Mouse (Mus musculus) lung, embryonic 14.5 days (tissue): ENCODE results near the gene Pde1b. TPM values are rescaled to one million over a fixed set of nuclear protein-coding genes. Genes with fewer than 3 reads are reported as not detected.
A peak's percentile ranks its signal among the peaks of the same experiment; 100 is the strongest.

ENCODE experiments used
- ATAC-seq: fragments of 200-750 bp; cut with Nextera tagmentation; 2 replicates; pipeline ENCODE4 v1.8.0; 2017; ENCODE audit warnings: mild to moderate bottlenecking, moderate TSS enrichment, moderate library complexity; ENCODE audit not compliant: insufficient read depth
- DNase-seq: peaks from one replicate; pipeline ENCODE4 v3.0.0-alpha.2; 2015
- H3K27ac ChIP-seq: fragments of 300-500 bp; sonication (generic); 2 replicates; pipeline ENCODE4 v1.5.1; 2014; ENCODE audit warnings: low read depth, mild to moderate bottlenecking, moderate library complexity
- H3K27me3 ChIP-seq: fragments of 300-500 bp; sonication (generic); 2 replicates; pipeline ENCODE4 v1.6.1; 2014; ENCODE audit warnings: low read length, control low read depth; ENCODE audit not compliant: insufficient read depth
- H3K36me3 ChIP-seq: fragments of 300-500 bp; sonication (generic); 2 replicates; pipeline ENCODE4 v1.6.1; 2014; ENCODE audit warnings: control low read depth; ENCODE audit not compliant: insufficient read depth
- H3K4me1 ChIP-seq: fragments of 300-500 bp; sonication (generic); 2 replicates; pipeline ENCODE4 v1.6.1; 2014; ENCODE audit warnings: antibody characterized with exemption, control low read depth; ENCODE audit not compliant: insufficient read depth
- H3K4me2 ChIP-seq: fragments of 300-500 bp; sonication (generic); 2 replicates; pipeline ENCODE4 v1.6.1; 2014; ENCODE audit warnings: mild to moderate bottlenecking
- H3K4me3 ChIP-seq: fragments of 300-500 bp; sonication (generic); 2 replicates; pipeline ENCODE4 v1.5.1; 2014; ENCODE audit warnings: low read depth, low read length
- H3K9ac ChIP-seq: fragments of 300-500 bp; sonication (generic); 2 replicates; pipeline ENCODE4 v1.6.1; 2014
- H3K9me3 ChIP-seq: fragments of 300-500 bp; sonication (generic); 2 replicates; pipeline ENCODE4 v1.6.1; 2016; ENCODE audit warnings: low read depth, low read length, control low read depth
- CTCF ChIP-seq: IDR thresholded peaks from 2 replicates; pipeline ENCODE4 v1.5.1; 2016; ENCODE audit warnings: antibody characterized with exemption, low read depth
- WGBS: fragments of 180-500 bp; shearing (Covaris S2); extraction: QIAGEN DNeasy Blood & Tissue Kit; methylation state at CpG from one replicate; pipeline ENCODE4 v1.1.7; 2014; 5-methylcytosine and 5-hydroxymethylcytosine counted together
- polyA plus RNA-seq: library from polyadenylated mRNA; unstranded; fragments of >200 nt; fragmentation: Nextera tagmentation; extraction: Ambion mirVana; gene quantifications from 2 replicates; pipeline ENCODE4 v1.2.1, GENCODE M21; 2014

The Pde1b gene
- polyA plus RNA-seq, 1 experiment from 2014 or later = 2.5 TPM

GRCm38 (mm10) chr15:103488336-103488735, 14.5 kb upstream of the Pde1b start:
- 35% methylated on average over 4 of the region's 4 CpGs for WGBS
- no peak for TF ChIP-seq CTCF
- no peaks in the 10 kb centered on the region for H3K36me3 ChIP-seq
- H3K9ac ChIP-seq = no peak overlapping the region
- H3K4me3 ChIP-seq = no peak overlapping the region
- ATAC-seq (no peak), DNase-seq (no peak)
- no peaks in the 10 kb centered on the region for H3K9me3 ChIP-seq
- no peak overlapping the region for H3K4me2 ChIP-seq
- H3K27ac ChIP-seq = no peak overlapping the region
- H3K4me1 ChIP-seq = no peaks in the 10 kb centered on the region
- H3K27me3 ChIP-seq = no peaks in the 10 kb centered on the region

GRCm38 (mm10) chr15:103496204-103497140, 6.4 kb upstream of the Pde1b start:
- Histone ChIP-seq H3K4me1 (no peaks in the 10 kb centered on the region), H3K4me3 (no peak overlapping the region), H3K4me2 (no peak overlapping the region), H3K36me3 (no peaks in the 10 kb centered on the region), H3K27ac (no peak overlapping the region), H3K9me3 (no peaks in the 10 kb centered on the region), H3K9ac (no peak overlapping the region), H3K27me3 (no peaks in the 10 kb centered on the region)
- ATAC-seq (no peak), DNase-seq (no peak)
- 60% methylated on average over 10 of the region's 10 CpGs for WGBS
- TF ChIP-seq CTCF = no peak

- Histone ChIP-seq H3K36me3 (no peaks in the 10 kb centered on the region), H3K27ac (no peak overlapping the region), H3K4me3 (no peak overlapping the region), H3K4me2 (no peak overlapping the region), H3K9me3 (no peaks in the 10 kb centered on the region), H3K27me3 (peaks cover 7% of the 10 kb centered on the region), H3K9ac (no peak overlapping the region), H3K4me1 (no peaks in the 10 kb centered on the region)
- no peak for DNase-seq
- no peak for ATAC-seq
- WGBS = 31% methylated on average over 3 of the region's 3 CpGs
- TF ChIP-seq CTCF = no peak
These were observed 4.7 kb upstream of the Pde1b start for GRCm38 (mm10) chr15:103498157-103498556.

GRCm38 (mm10) chr15:103500723-103501122, 2.1 kb upstream of the Pde1b start:
- no peaks in the 10 kb centered on the region for H3K9me3 ChIP-seq
- no peak for TF ChIP-seq CTCF
- ATAC-seq (no peak), DNase-seq (no peak)
- 45% methylated on average over 1 of the region's 1 CpGs for WGBS
- H3K36me3 ChIP-seq = no peaks in the 10 kb centered on the region
- H3K4me1 ChIP-seq = no peaks in the 10 kb centered on the region
- H3K9ac ChIP-seq = no peak overlapping the region
- H3K27me3 ChIP-seq = peaks cover 25% of the 10 kb centered on the region
- no peak overlapping the region for H3K4me2 ChIP-seq
- no peak overlapping the region for H3K27ac ChIP-seq
- H3K4me3 ChIP-seq = no peak overlapping the region

GRCm38 (mm10) chr15:103501186-103501585, 1.6 kb upstream of the Pde1b start:
- no peaks in the 10 kb centered on the region for H3K9me3 ChIP-seq
- H3K4me1 ChIP-seq = no peaks in the 10 kb centered on the region
- H3K27me3 ChIP-seq = peaks cover 29% of the 10 kb centered on the region
- H3K4me3 ChIP-seq = no peak overlapping the region
- H3K9ac ChIP-seq = no peak overlapping the region
- H3K4me2 ChIP-seq = no peak overlapping the region
- ATAC-seq (no peak), DNase-seq (no peak)
- TF ChIP-seq CTCF = no peak
- H3K27ac ChIP-seq = no peak overlapping the region
- 46% methylated on average over 2 of the region's 2 CpGs for WGBS
- no peaks in the 10 kb centered on the region for H3K36me3 ChIP-seq

GRCm38 (mm10) chr15:103503251-103503600, 392 bp downstream of the Pde1b start:
- 1% methylated on average over 15 of the region's 15 CpGs for WGBS
- TF ChIP-seq CTCF = no peak
- DNase-seq (no peak), ATAC-seq (no peak; the same call in 1 of the 2 replicates)
- H3K9ac ChIP-seq = peak overlapping the region; percentile 49
- no peaks in the 10 kb centered on the region for H3K36me3 ChIP-seq
- H3K27ac ChIP-seq = no peak overlapping the region
- peak overlapping the region; percentile 99 for H3K4me2 ChIP-seq
- H3K9me3 ChIP-seq = no peaks in the 10 kb centered on the region
- no peaks in the 10 kb centered on the region for H3K4me1 ChIP-seq
- H3K4me3 ChIP-seq = peak overlapping the region; percentile 52
- H3K27me3 ChIP-seq = peaks cover 29% of the 10 kb centered on the region

GRCm38 (mm10) chr15:103503660-103504059, 826 bp downstream of the Pde1b start:
- Histone ChIP-seq H3K4me3 (peak overlapping the region; percentile 52), H3K27me3 (peaks cover 29% of the 10 kb centered on the region), H3K9ac (no peak overlapping the region), H3K4me1 (no peaks in the 10 kb centered on the region), H3K4me2 (peak overlapping the region; percentile 99), H3K27ac (no peak overlapping the region), H3K9me3 (no peaks in the 10 kb centered on the region), H3K36me3 (no peaks in the 10 kb centered on the region)
- ATAC-seq (peak; percentile 1; the same call in 1 of the 2 replicates), DNase-seq (no peak)
- no peak for TF ChIP-seq CTCF
- 37% methylated on average over 12 of the region's 12 CpGs for WGBS
